Mouse (Mus musculus): ENCODE results near the gene Brsk2. TPM values are rescaled to one million over a fixed set of nuclear protein-coding genes. Genes with fewer than 3 reads are reported as not detected.

The Brsk2 gene
- polyA plus RNA-seq, 1 experiment = 173 TPM

- TF ChIP-seq CTCF (IDR thresholded peaks at IDR 0.05; ENCODE audit: borderline replicate concordance, insufficient read depth, low read depth, low read length) (no peak), POLR2A (IDR thresholded peaks at IDR 0.05; ENCODE audit: borderline replicate concordance, insufficient read depth, low read length) (no peak)
- peak in 1 of 2 experiments; percentile 22 for DNase-seq
- peaks cover 94% of the 10 kb centered on the region for H3K4me1 ChIP-seq (ENCODE audit: control insufficient read depth, insufficient read depth, low read length)
- no peaks in the 10 kb centered on the region for H3K27me3 ChIP-seq (ENCODE audit: control insufficient read depth, insufficient read depth, low read length)
- H3K4me3 ChIP-seq (replicated peaks; ENCODE audit: insufficient read depth, low read depth, low read length) = no peak overlapping the region
- no peak overlapping the region for H3K27ac ChIP-seq (ENCODE audit: insufficient read depth, low read length)
- WGBS = 43% methylated on average over 4 of the region's 4 CpGs
Measured at GRCm38 (mm10) chr7:141957524-141958051, 8.0 kb downstream of the Brsk2 start.

- WGBS = 45% methylated on average over 2 of the region's 2 CpGs
- Histone ChIP-seq H3K4me3 (replicated peaks; ENCODE audit: insufficient read depth, low read depth, low read length) (no peak overlapping the region), H3K27me3 (ENCODE audit: control insufficient read depth, insufficient read depth, low read length) (no peaks in the 10 kb centered on the region), H3K4me1 (ENCODE audit: control insufficient read depth, insufficient read depth, low read length) (peaks cover 95% of the 10 kb centered on the region), H3K27ac (ENCODE audit: insufficient read depth, low read length) (no peak overlapping the region)
- DNase-seq = no peak
- TF ChIP-seq CTCF (IDR thresholded peaks at IDR 0.05; ENCODE audit: borderline replicate concordance, insufficient read depth, low read depth, low read length) = no peak
- TF ChIP-seq POLR2A (IDR thresholded peaks at IDR 0.05; ENCODE audit: borderline replicate concordance, insufficient read depth, low read length) = no peak
Measured at GRCm38 (mm10) chr7:141958211-141958610, 8.7 kb downstream of the Brsk2 start.

GRCm38 (mm10) chr7:141959133-141959532 lies 9.6 kb downstream of the Brsk2 start:
- TF ChIP-seq CTCF (IDR thresholded peaks at IDR 0.05; ENCODE audit: borderline replicate concordance, insufficient read depth, low read depth, low read length) = no peak
- no peak for TF ChIP-seq POLR2A (IDR thresholded peaks at IDR 0.05; ENCODE audit: borderline replicate concordance, insufficient read depth, low read length)
- no peaks in the 10 kb centered on the region for H3K27me3 ChIP-seq (ENCODE audit: control insufficient read depth, insufficient read depth, low read length)
- peaks cover 93% of the 10 kb centered on the region for H3K4me1 ChIP-seq (ENCODE audit: control insufficient read depth, insufficient read depth, low read length)
- no peak overlapping the region for H3K27ac ChIP-seq (ENCODE audit: insufficient read depth, low read length)
- WGBS = 95% methylated on average over 1 of the region's 1 CpGs
- H3K4me3 ChIP-seq (replicated peaks; ENCODE audit: insufficient read depth, low read depth, low read length) = no peak overlapping the region
- DNase-seq = no peak

GRCm38 (mm10) chr7:141960926-141961325 lies 11.4 kb downstream of the Brsk2 start:
- DNase-seq = peak; percentile 73 to 74
- 14% methylated on average over 2 of the region's 2 CpGs for WGBS
- H3K4me1 ChIP-seq (ENCODE audit: control insufficient read depth, insufficient read depth, low read length) = peaks cover 94% of the 10 kb centered on the region
- no peak for TF ChIP-seq CTCF (IDR thresholded peaks at IDR 0.05; ENCODE audit: borderline replicate concordance, insufficient read depth, low read depth, low read length)
- TF ChIP-seq POLR2A (IDR thresholded peaks at IDR 0.05; ENCODE audit: borderline replicate concordance, insufficient read depth, low read length) = no peak
- H3K4me3 ChIP-seq (replicated peaks; ENCODE audit: insufficient read depth, low read depth, low read length) = no peak overlapping the region
- peak overlapping the region; percentile 71 for H3K27ac ChIP-seq (ENCODE audit: insufficient read depth, low read length)
- no peaks in the 10 kb centered on the region for H3K27me3 ChIP-seq (ENCODE audit: control insufficient read depth, insufficient read depth, low read length)

- peaks cover 94% of the 10 kb centered on the region for H3K4me1 ChIP-seq (ENCODE audit: control insufficient read depth, insufficient read depth, low read length)
- no peak for TF ChIP-seq POLR2A (IDR thresholded peaks at IDR 0.05; ENCODE audit: borderline replicate concordance, insufficient read depth, low read length)
- WGBS = 0% methylated on average over 3 of the region's 3 CpGs
- H3K27me3 ChIP-seq (ENCODE audit: control insufficient read depth, insufficient read depth, low read length) = no peaks in the 10 kb centered on the region
- peak; percentile 65 to 80 for DNase-seq
- H3K4me3 ChIP-seq (replicated peaks; ENCODE audit: insufficient read depth, low read depth, low read length) = no peak overlapping the region
- H3K27ac ChIP-seq (ENCODE audit: insufficient read depth, low read length) = peak overlapping the region; percentile 71
Measured at GRCm38 (mm10) chr7:141961491-141961890, 11.9 kb downstream of the Brsk2 start.

GRCm38 (mm10) chr7:141962521-141962920 lies 13.0 kb downstream of the Brsk2 start:
- DNase-seq = no peak
- H3K27ac ChIP-seq (ENCODE audit: insufficient read depth, low read length) = peak overlapping the region; percentile 71
- peaks cover 92% of the 10 kb centered on the region for H3K4me1 ChIP-seq (ENCODE audit: control insufficient read depth, insufficient read depth, low read length)
- no peak overlapping the region for H3K4me3 ChIP-seq (replicated peaks; ENCODE audit: insufficient read depth, low read depth, low read length)
- TF ChIP-seq POLR2A (IDR thresholded peaks at IDR 0.05; ENCODE audit: borderline replicate concordance, insufficient read depth, low read length) (no peak), CTCF (IDR thresholded peaks at IDR 0.05; ENCODE audit: borderline replicate concordance, insufficient read depth, low read depth, low read length) (no peak)
- H3K27me3 ChIP-seq (ENCODE audit: control insufficient read depth, insufficient read depth, low read length) = no peaks in the 10 kb centered on the region
- 93% methylated on average over 3 of the region's 3 CpGs for WGBS

GRCm38 (mm10) chr7:141966281-141966680 lies 16.7 kb downstream of the Brsk2 start:
- WGBS = 70% methylated on average over 2 of the region's 2 CpGs
- TF ChIP-seq POLR2A (IDR thresholded peaks at IDR 0.05; ENCODE audit: borderline replicate concordance, insufficient read depth, low read length) = no peak
- no peak for TF ChIP-seq CTCF (IDR thresholded peaks at IDR 0.05; ENCODE audit: borderline replicate concordance, insufficient read depth, low read depth, low read length)
- Histone ChIP-seq H3K27ac (ENCODE audit: insufficient read depth, low read length) (no peak overlapping the region), H3K27me3 (ENCODE audit: control insufficient read depth, insufficient read depth, low read length) (no peaks in the 10 kb centered on the region), H3K4me1 (ENCODE audit: control insufficient read depth, insufficient read depth, low read length) (peaks cover 87% of the 10 kb centered on the region), H3K4me3 (replicated peaks; ENCODE audit: insufficient read depth, low read depth, low read length) (no peak overlapping the region)
- no peak for DNase-seq

- 14% methylated on average over 7 of the region's 7 CpGs for WGBS
- peak; percentile 58 to 67 for DNase-seq
- H3K4me3 ChIP-seq (replicated peaks; ENCODE audit: insufficient read depth, low read depth, low read length) = no peak overlapping the region
- peak overlapping the region; percentile 26 for H3K27ac ChIP-seq (ENCODE audit: insufficient read depth, low read length)
- TF ChIP-seq CTCF (IDR thresholded peaks at IDR 0.05; ENCODE audit: borderline replicate concordance, insufficient read depth, low read depth, low read length) (peak; percentile 34), POLR2A (IDR thresholded peaks at IDR 0.05; ENCODE audit: borderline replicate concordance, insufficient read depth, low read length) (no peak)
- H3K4me1 ChIP-seq (ENCODE audit: control insufficient read depth, insufficient read depth, low read length) = peaks cover 54% of the 10 kb centered on the region
- H3K27me3 ChIP-seq (ENCODE audit: control insufficient read depth, insufficient read depth, low read length) = no peaks in the 10 kb centered on the region
Measured at GRCm38 (mm10) chr7:141972831-141973619, 23.5 kb downstream of the Brsk2 start.

Data from cerebellum, adult 2 months (tissue).